In genomic region chrX:145307174-145307573, GRCm38 (mm10) we compare ENCODE assay signal across 9 mouse cellular contexts. TPM values are rescaled to one million over a fixed set of nuclear protein-coding genes. Genes with fewer than 3 reads are reported as not detected.
DNase-seq lines count a peak whose midpoint lies in the region; ATAC-seq lines count a peak whose summit lies in the region.
"Had no signal": no experiment of that assay in that cellular context is flagged by ENCODE, and none has a peak within 500 bp of the region (broad histone marks: within the 10 kb centered on the region; RNA-seq: fewer than 3 reads in every experiment).

No protein-coding gene starts in this region.

- H3K9ac ChIP-seq in forebrain, embryonic 14.5 days (ENCODE audit: low read length): no peak overlapping the region
- H3K9ac ChIP-seq in forebrain, embryonic 13.5 days: no peak overlapping the region
- no peak overlapping the region for H3K9ac ChIP-seq in midbrain, embryonic 14.5 days (replicated peaks; ENCODE audit: low read length)

- H3K36me3 ChIP-seq in forebrain, embryonic 14.5 days (ENCODE audit: control insufficient read depth, insufficient read depth, low read length): no peaks in the 10 kb centered on the region
- H3K36me3 ChIP-seq in forebrain, embryonic 13.5 days (ENCODE audit: poor library complexity, severe bottlenecking): no peaks in the 10 kb centered on the region
- H3K36me3 ChIP-seq in midbrain, embryonic 14.5 days (ENCODE audit: control insufficient read depth, insufficient read depth, low read length): no peaks in the 10 kb centered on the region
- H3K36me3 ChIP-seq: G1E had no signal

- no peaks in the 10 kb centered on the region for H3K9me3 ChIP-seq in forebrain, embryonic 14.5 days (replicated peaks; ENCODE audit: control insufficient read depth, low read length)
- H3K9me3 ChIP-seq in forebrain, embryonic 13.5 days (replicated peaks): no peaks in the 10 kb centered on the region
- H3K9me3 ChIP-seq in midbrain, embryonic 14.5 days (ENCODE audit: control insufficient read depth, low read length): no peaks in the 10 kb centered on the region
- H3K9me3 ChIP-seq: G1E had no signal

- DNase-seq in forebrain, embryonic 14.5 days (ENCODE audit: low spot score): peak; percentile 70
- DNase-seq in urinary bladder, postnatal 14 days (ENCODE audit: low spot score): peak; percentile 18
- DNase-seq in urinary bladder, postnatal 25 days (ENCODE audit: low spot score): no peak
- peak; percentile 25 for DNase-seq in forelimb bud, embryonic 11.5 days (ENCODE audit: low read depth, low spot score)
- DNase-seq in layer of hippocampus, postnatal 36 days: peak; percentile 4 to 8
- DNase-seq in midbrain, embryonic 14.5 days: peak; percentile 80
- DNase-seq in spleen, postnatal 4 days (ENCODE audit: low spot score in 2 of 2): no peak

- H3K27ac ChIP-seq in forebrain, embryonic 14.5 days (ENCODE audit: low read depth, low read length): no peak overlapping the region
- H3K27ac ChIP-seq in forebrain, embryonic 13.5 days: no peak overlapping the region
- no peak overlapping the region for H3K27ac ChIP-seq in midbrain, embryonic 14.5 days (replicated peaks; ENCODE audit: low read depth, low read length)

- H3K4me3 ChIP-seq in forebrain, embryonic 14.5 days (ENCODE audit: low read depth, low read length): no peak overlapping the region
- H3K4me3 ChIP-seq in forebrain, embryonic 13.5 days: no peak overlapping the region
- H3K4me3 ChIP-seq in midbrain, embryonic 14.5 days (replicated peaks; ENCODE audit: low read depth, low read length): no peak overlapping the region

- whole genome bisulfite sequencing in forebrain, embryonic 14.5 days: 12% methylated on average over 2 of the region's 2 CpGs
- WGBS in forebrain, embryonic 13.5 days: 15% methylated on average over 2 of the region's 2 CpGs
- WGBS in midbrain, embryonic 14.5 days: 9% methylated on average over 2 of the region's 2 CpGs

- no peaks in the 10 kb centered on the region for H3K27me3 ChIP-seq in forebrain, embryonic 14.5 days (replicated peaks; ENCODE audit: control insufficient read depth, insufficient read depth, low read length)
- H3K27me3 ChIP-seq in forebrain, embryonic 13.5 days: no peaks in the 10 kb centered on the region
- no peaks in the 10 kb centered on the region for H3K27me3 ChIP-seq in midbrain, embryonic 14.5 days (ENCODE audit: control insufficient read depth, insufficient read depth, low read length)

- no peak for ATAC-seq in forebrain, embryonic 14.5 days
- no peak for ATAC-seq in forebrain, embryonic 13.5 days
- ATAC-seq in midbrain, embryonic 14.5 days (ENCODE audit: low FRiP score, low TSS enrichment): no peak

- H3K4me1 ChIP-seq in forebrain, embryonic 14.5 days (ENCODE audit: control insufficient read depth, insufficient read depth, low read length): no peaks in the 10 kb centered on the region
- H3K4me1 ChIP-seq in forebrain, embryonic 13.5 days: no peaks in the 10 kb centered on the region
- no peaks in the 10 kb centered on the region for H3K4me1 ChIP-seq in midbrain, embryonic 14.5 days (ENCODE audit: control insufficient read depth, insufficient read depth, low read length)

- H3K4me2 ChIP-seq in forebrain, embryonic 14.5 days (ENCODE audit: low read length): no peak overlapping the region
- no peak overlapping the region for H3K4me2 ChIP-seq in forebrain, embryonic 13.5 days
- H3K4me2 ChIP-seq in midbrain, embryonic 14.5 days (ENCODE audit: low read length): no peak overlapping the region

RNA-seq across cellular contexts. Expression of gene Lhfpl1, which starts 41.7 kb away (rescaled TPM):
- 0.18 and 0.20 TPM in 2 replicates for polyA plus RNA-seq in forebrain, embryonic 14.5 days (2014; fragmentation: Nextera tagmentation; extraction: Ambion mirVana)
- 0.09 TPM in 1 of 2 replicates, not detected in the other for polyA plus RNA-seq in forebrain, embryonic 13.5 days (2015; fragmentation: Nextera tagmentation; extraction: Ambion mirVana)
- total RNA-seq in layer of hippocampus, postnatal 36 days (2021): 1 to 10 TPM; 1.3 to 4.6 TPM
- polyA plus RNA-seq in midbrain, embryonic 14.5 days (2014; fragmentation: Nextera tagmentation; extraction: Ambion mirVana): 0.12 TPM in 1 of 2 replicates, not detected in the other
- total RNA-seq: G1E had no signal
- polyA plus RNA-seq: G1E had no signal

Comparison
In these comparisons a context has a peak if more than half of its experiments do, and no peak if none do; other contexts are left out.
1. DNase-seq: peak in forebrain, embryonic 14.5 days (single experiment), urinary bladder, postnatal 14 days (single experiment), forelimb bud, embryonic 11.5 days (single experiment), layer of hippocampus, postnatal 36 days (2 of 2) and midbrain, embryonic 14.5 days (single experiment); none in urinary bladder, postnatal 25 days (single experiment) and spleen, postnatal 4 days (0 of 2).